Mouse (Mus musculus): Measurements from ENCODE around the gene Tmem274.

- TF ChIP-seq CTCF (IDR thresholded peaks at IDR 0.05; ENCODE audit: low read depth, low read length): no peak
- TF ChIP-seq POLR2A (IDR thresholded peaks at IDR 0.05; ENCODE audit: insufficient read depth, low read length): no peak
Measured at GRCm38 (mm10) chr4:149523961-149524360, 46.8 kb downstream of the Tmem274 start.
